Mouse (Mus musculus): Measurements from ENCODE around the gene Gm28635.

DNA sequence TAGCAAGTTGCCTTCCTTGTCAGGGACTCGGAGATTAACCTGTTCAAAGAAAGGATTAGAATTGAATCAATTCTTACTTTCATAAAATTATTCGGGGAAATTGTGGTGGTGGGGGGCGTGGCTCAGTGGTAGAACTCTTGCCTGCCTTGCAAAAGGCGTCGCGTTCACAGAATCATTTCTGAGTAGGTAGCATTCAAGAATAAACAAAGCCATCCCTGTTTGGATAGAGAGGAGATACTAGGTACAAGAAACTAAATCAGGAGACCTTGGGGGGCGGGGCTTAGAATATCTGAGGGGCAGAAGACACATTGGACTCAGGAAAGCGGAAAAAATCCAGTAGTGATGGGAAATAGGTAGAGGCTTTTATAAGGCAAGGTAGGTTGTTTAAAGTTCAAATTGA, 1.2 kb upstream of the Gm28635 start, which contains the start of gene Tmx2:
- TF ChIP-seq CTCF (IDR thresholded peaks at IDR 0.05), result no peak
- TF ChIP-seq POLR2A (IDR thresholded peaks at IDR 0.05; ENCODE audit: insufficient read depth, low read depth, low read length), result no peak
- TF ChIP-seq EP300 (IDR thresholded peaks at IDR 0.05; ENCODE audit: insufficient read depth, low read depth, low read length), result no peak

Data from heart, adult 2 months (tissue).